Mouse (Mus musculus): ENCODE data around the gene Pigg.
"Not testable (repeated sequence)": the region's sequence is repeated elsewhere in the genome, so short reads cannot be mapped to it uniquely, and the experiment has no call there.

Pigg gene

DNA sequence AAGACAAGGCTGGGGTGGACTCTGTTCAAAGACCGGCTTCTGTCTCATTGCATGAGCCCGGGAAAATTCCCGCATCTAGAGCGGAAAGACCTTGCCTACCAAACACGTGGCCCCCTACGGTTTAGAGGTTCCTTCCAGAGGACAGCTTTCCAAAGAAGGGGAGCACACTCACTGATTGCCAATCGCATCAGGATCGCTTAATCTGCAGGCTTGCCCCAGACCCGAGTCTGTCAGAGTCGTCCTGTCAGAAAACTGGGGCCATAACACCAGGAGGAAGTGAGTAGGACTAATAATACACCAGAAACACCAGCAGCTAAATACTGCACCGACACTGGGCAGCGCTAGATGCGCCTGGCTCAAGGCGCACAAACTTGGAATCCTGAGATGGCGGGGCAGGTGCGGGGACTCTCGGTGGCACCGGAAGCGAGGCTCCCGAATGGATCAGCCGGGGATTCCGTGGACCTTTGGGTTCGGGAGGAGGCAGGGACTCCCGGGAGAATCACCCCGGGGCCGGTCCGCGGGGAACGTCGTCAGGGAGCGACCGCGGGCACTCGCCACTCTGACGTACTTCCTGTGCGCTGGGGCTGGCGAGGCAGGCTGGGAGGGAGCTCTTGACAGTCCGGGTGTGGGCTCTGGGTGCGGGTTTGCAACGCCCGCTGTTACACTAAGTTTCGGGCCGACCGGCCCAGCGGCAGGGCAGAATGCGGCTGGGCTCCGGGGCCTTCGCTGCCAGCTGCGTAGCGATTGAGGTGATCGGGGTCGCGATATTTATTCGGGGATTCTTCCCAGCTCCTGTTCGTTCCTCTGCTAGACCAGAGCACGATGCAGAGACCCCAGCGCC is at the start of gene Pigg:
Pigg (plus strand) TSS at position 386 of the 841 bp plus-strand sequence.
- DNase-seq (ENCODE audit: low spot score), result peak; percentile 95

DNA sequence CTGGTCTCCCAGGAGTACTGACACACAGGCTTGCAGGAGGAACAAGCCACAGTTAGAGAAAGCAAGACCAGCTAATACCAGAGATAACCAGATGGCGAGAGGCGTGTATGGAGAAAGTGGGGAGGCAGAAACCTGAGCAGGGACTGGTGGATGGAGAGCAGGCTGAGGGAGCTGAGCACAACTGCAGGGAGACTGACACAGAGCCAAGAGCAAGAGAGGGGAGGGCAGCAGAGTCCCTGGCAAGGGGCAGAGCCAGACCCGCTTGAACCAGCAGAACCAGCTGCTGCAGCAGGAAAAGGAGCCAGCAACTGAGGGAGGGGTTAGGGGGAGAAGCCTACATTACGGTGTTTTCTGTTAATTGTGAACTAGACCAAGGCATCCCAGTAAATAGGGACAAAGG is 49.7 kb upstream of the Pigg start:
- peak; percentile 8 for DNase-seq (ENCODE audit: low spot score)

DNA sequence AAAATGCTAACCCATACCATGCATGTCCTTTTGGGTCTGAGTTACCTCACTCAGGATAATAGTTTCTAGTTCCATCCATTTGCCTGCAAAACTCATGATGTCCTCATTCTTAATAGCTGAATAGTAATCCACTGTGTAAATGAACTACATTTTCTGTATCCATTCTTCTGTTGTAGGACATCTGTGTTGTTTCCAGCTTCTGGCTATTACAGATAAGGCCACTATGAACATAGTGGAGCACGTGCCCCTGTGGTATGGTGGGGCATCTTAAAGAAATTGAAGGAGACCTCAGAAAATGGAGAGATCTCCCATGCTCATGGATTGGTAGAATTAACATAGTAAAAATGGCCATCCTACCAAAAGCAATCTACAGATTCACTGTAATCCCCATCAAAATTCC is 48.6 kb upstream of the Pigg start:
- DNase-seq (ENCODE audit: low spot score), result not testable (repeated sequence)

DNA sequence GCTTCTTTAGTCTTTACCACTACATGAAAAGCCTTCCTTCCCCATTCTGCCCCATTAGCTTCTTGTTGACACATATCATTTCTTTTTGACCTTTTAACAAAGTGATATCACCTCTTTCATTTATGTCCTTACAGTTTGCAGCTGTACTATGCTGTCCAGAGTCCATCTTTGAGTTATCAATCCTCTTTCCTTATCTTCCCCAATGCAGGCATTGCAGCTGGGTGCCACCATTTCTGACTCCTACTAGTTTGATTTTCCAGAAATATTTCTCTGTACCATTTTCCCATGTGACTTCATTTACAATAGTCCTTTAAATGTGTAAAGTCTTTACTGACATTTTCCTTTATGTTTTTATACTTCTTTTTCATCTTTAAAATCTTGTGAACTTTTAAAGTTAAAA is 45.4 kb upstream of the Pigg start:
- DNase-seq (ENCODE audit: low spot score), result no peak

DNA sequence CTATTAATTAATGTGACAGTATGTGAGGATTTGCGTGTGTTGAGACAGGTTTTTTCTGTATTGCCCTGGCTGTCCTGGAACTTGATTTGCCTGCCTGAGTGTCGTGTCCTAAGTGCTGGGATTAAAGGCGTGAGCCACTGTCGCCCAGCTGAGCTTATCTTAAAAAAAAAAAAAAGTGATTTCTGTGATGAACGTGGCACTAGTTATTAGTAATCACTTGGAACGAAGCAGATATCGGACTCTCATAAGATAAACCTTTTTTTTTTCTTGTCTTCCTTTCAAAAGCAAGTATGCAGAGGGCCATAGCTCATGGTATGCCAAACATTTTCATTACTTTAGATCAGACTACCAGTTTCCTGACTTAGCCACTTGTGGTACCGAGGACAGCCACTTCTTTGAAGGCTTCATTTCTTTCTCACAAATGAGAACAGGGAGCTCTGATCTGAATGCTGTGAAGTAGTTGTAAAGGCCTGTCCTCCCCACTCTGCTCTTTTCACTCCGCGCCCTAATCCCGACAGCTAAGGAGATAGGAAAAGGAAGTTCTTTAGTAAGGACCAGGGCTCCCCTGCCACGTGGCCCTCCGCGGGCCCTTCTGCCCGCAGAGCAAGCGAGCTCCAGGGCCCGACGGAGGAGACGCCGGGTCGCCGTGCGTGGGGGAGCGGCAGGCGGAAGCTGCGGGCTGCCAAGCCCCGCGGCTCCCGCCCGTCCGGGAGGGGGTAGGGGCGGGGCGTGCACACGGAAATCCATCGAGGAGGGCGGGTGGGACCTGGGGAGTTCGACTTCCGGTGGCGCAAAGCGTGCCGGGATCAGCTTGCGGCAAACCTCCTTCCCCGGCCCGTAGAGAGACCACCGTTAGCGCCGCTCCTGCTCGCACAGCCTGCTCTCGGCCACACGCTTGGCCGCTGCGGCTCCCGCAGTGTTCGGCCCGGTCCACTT is 44.0 kb upstream of the Pigg start, which contains the start of gene Dr1:
Dr1 (plus strand) TSS at position 771 of the 936 bp plus-strand sequence.
- DNase-seq (ENCODE audit: low spot score), result peak; percentile 93

DNA sequence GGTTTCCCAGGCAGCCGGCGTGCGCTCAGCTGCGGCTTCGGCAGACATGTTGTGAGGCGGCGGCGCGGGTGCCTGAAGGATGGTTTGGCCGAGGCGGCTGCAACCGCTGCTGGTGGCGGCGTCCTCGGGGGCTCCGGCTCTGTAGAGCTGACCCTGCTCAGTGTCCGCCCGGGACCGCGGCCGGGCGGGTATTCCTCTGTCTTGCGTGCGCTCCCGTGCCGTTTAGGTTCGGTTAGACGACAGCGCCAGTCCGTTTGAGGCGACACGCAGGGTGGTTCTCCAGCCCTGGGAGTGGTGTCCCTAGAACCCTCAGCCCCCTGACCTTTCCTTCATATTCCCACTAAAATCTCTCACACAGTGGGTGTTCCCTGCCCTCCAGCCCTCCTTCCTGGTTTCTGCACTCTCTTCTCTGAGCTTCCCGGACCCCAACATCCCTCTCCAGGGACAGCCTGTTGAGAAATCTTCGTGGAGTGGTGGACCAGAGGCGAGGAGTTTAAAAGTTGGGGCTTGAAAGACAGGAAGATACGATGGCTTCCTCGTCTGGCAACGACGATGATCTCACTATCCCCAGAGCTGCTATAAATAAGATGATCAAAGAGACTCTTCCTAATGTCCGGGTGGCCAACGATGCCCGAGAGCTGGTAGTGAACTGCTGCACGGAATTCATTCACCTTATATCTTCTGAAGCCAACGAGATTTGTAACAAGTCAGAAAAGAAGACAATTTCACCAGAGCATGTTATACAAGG is 43.2 kb upstream of the Pigg start:
- peak; percentile 27 for DNase-seq (ENCODE audit: low spot score)

DNA sequence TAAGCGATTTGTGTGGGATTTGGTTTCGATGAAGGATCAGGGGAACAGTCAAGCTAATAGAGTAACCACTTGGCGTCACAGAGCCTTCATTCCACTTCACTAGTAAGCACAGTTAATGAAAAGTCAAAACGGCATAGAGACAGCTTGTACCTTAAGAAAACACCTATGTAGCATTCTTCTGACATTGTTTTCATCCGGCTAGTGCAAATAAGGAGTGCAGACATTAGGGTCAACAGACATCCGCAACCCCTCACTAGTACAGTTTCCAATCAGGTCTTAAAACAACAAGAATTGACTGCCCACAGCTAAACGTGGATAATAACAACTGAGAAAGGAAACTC is 42.6 kb upstream of the Pigg start:
- no peak for DNase-seq (ENCODE audit: low spot score)

DNA sequence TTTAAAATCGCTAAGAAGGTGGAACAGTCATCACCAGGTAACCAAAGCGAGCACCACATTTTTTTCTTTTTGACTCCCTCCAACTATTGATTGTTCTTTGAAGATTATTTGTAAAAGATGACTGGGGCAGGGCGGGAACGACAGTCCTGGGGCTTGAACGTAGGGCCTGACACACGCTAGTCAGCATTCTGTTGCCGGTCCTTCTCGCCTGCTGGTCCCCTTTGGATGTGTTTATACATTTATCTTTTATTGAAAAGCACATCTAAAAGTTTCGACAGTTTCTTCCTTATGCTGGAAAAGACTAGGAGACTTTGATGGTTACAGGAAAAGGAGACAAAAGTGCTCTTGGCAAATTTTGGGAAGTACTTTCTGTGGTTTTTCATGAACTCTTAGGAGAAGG is 42.0 kb upstream of the Pigg start:
- DNase-seq (ENCODE audit: low spot score), result no peak

DNA sequence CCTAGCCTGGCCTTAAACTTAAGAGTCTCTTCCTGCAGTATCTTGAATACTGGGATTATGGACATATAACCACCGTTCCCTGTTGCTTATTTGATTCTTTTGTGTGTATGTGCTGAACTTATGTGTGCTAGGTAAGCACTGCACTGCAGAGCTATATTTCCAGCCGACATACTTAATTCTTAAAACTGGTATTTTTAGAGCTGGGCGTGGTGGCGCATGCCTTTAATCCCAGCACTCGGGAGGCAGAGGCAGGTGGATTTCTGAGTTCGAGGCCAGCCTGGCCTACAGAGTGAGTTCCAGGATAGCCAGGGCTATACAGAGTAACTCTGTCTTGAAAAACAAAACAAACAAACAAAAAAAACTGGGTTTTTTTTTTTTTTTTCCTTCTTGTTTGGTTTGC is 41.1 kb upstream of the Pigg start:
- not testable (repeated sequence) for DNase-seq (ENCODE audit: low spot score)

DNA sequence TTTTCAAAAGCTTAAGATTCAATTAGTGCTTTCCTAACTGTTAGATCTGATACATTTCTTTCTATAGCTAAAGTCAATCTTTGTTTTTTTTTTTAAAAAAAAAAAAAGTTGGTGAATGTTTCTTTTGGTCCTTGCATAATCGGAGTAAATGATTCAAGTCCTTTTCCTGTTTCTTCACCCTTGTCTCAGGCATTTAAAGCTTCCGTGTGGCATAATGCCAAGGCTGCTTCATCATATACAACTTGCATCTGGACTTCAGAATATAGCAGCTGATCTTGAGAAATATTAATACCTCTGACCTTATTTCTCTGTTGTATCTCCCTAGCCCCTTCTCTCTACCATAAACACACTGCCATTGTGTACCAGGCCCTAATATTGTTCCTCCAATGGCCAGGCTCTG is 25.5 kb upstream of the Pigg start:
- DNase-seq (ENCODE audit: low spot score), result no peak

DNA sequence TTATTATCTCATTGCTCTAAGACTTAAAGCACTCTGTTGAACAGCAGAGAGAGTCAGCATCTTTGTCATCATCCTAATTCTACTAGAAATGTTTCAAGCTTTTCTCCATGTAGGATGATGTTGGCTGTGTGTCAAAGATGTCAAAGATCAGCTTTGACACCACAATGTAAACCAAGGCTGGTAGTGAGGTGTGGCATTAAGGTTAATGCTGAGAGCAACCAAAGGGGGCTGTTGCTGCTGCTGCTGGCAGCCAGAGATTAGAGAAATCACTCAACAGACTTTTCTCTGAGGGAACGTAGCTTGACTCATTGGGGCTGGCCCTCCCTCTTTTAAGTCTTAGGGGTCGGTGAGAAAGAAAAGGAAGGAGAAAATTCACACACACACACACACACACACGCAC is 10.8 kb upstream of the Pigg start:
- no peak for DNase-seq (ENCODE audit: low spot score)

DNA sequence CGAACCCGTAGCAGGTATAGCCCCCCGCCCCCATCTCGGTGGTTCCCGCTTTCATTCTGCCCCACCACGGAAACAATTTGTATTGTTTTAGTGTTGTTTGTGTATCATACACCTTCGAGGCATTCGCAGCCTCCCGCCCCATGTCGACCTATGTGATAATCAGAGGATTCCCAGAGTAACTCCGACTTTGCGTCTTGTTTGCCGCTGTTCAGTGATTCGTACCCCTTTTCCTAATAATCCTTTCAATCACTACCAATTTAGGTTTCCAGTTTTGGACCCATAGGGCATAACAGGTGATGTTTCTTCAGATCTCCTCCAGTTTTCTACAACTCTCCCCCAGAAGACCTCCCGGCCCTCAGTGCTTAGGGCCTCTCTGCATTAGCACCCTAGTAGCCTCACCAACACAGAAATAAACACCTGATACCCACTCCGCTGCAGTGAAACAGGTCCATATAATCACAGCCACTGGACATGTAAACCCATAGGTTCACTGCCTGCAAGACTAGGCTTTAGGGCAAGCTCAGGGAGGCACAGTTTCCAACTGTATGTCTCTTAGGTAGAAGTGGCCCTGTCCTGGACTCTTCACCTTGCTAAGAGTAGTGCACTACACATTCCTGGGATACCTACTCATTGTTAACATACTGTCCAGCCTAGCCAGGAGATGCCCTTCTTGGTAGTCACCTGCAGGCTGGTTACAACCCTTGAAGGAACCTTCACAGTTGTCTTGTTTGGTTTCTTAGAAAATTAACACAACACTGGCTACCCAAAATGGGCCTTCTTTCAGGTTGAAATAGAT is 854 bp downstream of the Pigg start:
- DNase-seq (ENCODE audit: low spot score), result peak; percentile 8

DNA sequence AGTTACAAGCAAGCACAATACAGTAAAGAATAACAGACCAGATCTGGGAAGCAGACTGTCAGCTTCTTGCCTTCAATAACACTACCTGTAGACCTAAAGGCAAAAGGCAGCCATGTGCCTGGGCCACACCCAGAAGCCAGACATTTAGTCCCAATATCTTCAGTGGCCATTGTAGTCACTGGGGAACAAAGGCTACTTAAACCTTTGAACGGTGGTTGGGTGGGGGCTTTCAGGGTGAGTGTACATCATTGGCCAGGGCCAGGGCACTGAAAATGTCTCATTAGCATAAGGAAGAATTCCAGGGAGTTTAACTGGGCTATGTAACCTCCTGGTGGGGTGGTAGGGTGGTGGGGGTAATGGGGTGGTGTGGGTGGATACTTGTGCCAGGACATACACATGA is 18.6 kb downstream of the Pigg start:
- DNase-seq (ENCODE audit: low spot score), result no peak

DNA sequence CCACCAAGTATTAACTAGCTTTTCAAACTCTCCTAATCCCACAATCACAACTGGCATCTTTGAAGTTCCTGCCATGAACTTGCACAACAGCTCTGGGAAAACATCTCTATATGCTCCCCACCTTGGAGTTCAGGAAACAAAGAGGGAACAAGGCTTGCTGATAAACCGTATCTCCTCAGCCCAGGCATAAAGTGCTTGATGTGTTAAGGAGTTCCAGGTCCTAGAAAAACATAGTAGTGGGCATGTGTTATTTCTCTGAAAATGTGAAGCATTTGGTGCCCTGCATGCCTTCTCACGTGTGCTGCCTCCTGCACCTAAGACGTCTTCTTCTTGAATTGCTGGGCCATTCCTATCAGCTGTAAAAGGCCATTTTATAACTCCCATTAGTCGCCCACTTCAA is 25.0 kb downstream of the Pigg start:
- DNase-seq (ENCODE audit: low spot score), result no peak

DNA sequence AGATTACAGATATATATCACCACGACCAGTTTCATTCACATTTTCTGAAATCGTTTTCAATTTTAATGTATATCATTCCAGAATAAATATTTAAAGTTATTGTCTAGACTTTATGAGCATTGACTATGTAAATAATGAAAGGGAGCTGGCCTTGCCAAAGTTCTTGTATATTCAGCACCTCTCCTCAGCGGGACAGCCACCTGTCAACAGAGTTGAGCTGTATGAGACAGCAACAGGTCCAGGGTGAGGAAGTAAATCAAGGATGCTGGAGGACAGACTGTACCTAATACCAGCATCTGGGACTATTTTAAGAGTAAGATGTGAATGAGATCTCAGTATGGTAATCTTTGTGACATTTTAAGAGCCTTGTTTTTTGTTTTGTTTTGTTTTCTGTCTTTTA is 25.6 kb downstream of the Pigg start:
- DNase-seq (ENCODE audit: low spot score), result no peak

DNA sequence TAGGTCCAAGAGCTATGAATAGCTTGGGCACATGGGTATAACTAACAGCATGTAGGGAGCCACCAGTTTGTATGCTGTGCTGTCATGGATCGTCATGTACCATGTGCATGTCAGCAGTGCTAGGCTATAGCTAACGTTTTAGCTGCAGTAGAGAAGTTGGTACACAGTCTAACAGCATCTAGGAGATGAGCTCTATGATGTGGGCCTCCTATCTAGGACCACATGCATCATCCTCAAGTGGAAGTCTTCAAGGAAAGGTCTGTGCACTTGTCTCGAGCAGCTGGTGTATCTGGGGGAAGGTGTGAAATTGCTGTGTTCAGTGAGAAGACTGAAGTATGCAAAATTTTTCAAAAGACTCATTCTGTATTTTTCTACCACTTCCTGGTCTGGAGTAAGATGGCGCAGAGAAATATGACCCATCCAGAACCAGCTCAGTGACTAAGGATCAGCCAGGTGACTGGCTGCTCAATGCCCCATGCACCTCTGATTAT is 31.3 kb downstream of the Pigg start:
- DNase-seq (ENCODE audit: low spot score), result no peak

DNA sequence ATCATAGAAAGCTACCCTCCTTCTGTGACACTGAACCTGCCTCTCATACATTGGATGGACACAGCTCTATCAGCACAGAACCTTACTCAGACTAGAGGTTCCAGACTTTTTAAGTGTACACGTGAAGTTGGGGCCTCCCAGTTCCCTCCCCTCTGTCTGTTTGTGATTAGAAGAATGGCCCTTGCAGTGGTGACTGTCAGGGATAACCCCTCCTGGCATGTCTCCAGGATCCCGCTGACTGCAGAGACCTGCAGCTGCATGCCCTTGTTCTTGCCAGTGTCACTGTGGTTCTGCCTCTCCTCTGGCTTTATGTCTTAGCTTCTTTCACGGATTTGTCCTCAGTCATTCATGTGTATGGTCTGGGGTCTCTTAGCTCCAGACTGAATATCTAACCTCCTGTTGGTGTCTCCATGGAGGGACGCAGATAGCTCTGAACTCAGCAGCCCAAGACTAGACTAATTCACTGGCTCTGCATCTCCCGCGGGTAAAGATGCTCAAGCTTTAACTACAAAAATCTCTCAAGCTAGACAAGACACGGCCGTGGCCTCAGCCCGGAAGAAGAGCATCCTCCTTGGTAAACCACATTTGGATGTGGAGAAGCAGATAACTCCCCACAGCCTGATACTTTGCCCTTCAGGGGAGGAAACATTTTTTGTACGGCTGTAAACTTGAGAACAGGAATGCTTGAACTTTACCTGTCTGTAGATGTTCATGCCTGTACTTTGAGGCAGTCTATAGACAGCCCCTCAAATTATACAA is 33.1 kb downstream of the Pigg start:
- DNase-seq (ENCODE audit: low spot score), result no peak

DNA sequence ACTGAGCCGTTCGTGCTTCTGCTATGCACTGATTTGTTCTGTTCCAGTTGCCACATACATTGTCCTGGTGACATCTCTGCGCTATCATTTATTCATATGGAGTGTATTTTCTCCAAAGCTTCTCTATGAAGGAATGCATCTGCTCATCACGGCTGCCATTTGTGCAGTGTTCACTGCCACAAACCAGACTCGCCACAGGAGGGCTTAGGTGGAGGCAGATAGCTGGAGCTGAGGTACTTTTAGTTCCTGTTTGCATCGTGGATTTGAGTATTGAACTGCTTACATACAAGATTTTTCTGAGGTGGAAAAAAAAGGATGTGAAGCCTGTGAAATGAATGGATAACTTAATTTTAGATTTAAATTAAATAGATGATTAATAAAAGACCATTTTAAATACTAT is 35.4 kb downstream of the Pigg start:
- DNase-seq (ENCODE audit: low spot score), result no peak

DNA sequence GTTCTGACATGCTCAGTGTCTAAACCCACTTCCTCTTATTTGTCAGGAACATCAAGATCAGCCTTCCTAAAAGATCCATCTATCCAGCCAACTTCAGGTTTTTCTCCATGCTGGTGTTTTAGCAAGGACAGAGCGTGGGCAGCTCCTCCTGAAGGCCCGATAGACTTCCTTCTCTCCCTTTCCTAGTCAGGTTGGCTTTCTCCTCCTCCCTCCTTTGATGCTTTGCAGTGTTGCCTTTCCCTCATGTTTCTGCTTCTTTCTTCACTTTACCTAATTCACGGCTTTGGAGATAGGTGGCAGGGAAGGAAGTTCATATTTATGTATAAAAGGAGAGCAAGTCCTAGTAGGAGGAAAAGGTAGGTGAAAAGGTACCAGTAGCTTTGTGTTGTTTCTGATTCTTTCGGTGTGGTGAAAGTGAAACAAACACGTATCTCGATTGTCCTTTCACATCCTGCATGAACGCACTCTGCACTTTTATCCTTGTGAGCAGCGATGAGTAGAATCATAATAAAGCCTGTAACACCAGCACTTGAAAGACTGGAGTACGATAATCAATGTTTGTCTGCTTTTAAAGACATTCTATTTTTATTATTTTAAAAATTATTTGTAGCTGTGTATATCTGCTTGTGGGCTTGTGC is 37.2 kb downstream of the Pigg start:
- DNase-seq (ENCODE audit: low spot score), result no peak

DNA sequence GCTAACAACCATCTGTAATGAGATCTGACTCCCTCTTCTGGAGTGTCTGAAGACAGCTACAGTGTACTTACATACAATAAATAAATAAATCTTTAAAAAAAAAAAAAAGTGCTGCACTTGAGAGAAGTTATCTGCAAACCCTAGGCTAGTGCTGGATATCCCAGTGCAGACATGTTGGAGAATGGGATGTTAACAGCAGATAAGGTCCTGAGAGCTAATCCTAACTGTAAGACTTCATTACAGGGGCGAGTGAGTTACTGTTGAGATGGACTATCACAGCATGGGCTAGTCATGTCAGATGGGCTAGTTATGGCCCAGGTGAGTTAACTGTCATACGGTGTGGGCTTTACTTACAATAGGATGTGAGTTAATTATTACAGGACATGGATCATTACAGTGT is 41.6 kb downstream of the Pigg start:
- DNase-seq (ENCODE audit: low spot score), result no peak
